Mouse (Mus musculus): ENCODE data around the gene Gpr152.
"Not testable (repeated sequence)": the region's sequence is repeated elsewhere in the genome, so short reads cannot be mapped to it uniquely, and the experiment has no call there.

Gpr152 gene

DNA sequence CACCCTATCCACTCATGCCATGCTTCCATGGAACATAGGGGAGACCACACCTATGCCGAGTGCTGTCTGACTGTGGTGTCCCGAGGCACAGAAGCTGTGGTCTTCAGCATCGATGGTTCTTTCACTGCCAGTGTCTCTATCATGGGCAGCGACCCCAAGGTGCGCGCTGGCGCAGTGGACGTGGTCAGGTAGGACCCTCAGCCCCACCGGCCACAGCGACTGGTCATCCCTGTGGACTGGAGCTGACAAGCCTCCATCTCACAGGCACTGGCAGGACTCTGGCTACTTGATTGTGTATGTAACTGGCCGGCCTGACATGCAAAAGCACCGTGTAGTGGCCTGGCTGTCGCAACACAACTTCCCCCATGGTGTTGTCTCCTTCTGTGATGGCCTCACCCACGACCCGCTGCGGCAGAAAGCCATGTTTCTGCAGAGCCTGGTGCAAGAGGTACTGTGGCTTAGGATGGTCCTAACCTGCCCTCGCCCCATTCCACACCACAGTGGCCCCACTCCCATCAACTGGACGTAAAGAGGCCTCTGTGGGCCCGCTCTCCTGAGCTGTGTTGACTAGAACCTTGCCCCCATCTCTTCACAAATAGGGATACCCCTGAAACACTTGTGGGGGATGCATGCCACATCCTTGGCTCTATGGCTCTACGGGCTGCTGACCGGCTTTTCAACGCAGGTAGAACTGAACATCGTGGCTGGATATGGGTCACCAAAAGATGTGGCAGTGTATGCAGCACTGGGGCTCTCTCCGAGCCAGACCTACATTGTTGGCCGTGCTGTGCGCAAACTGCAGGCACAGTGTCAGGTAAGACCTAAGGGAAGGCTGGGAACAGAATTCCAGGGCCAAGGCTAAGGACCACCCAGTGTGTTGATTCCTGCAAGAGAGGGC, 27.3 kb upstream of the Gpr152 start:
- DNase-seq (ENCODE audit: low read depth, low spot score) = no peak

DNA sequence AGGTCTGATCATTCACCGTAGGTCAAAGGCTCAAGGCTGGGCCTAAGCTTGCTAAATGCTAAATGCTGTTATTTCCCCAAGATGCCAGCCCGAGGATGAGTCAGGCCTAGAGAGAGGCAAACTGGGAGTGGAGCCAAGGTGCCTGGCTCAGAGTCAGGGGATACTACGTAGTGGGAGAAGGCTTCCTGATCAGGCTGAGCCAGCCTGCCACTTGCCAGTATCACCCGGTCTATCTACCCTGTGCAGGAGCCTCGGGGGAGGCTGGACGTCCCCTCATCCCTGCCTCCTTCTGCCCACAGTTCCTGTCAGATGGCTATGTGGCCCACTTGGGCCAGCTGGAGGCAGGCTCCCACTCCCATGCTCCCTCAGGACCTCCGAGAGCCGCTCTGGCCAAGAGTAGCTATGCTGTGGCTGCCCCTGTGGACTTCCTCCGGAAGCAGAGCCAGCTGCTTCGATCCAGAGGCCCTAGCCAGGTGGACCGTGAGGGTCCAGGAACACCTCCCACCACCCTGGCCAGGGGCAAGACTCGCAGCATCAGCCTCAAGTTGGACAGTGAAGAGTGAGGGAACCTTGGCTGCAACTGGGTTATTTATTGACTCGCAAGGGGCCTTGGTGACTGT, 26.3 kb upstream of the Gpr152 start:
- DNase-seq (ENCODE audit: low read depth, low spot score) = peak; percentile 81

- no peak for DNase-seq (ENCODE audit: low read depth, low spot score)
These were observed 25.8 kb upstream of the Gpr152 start for GRCm38 (mm10) chr19:4113806-4114230.

DNA sequence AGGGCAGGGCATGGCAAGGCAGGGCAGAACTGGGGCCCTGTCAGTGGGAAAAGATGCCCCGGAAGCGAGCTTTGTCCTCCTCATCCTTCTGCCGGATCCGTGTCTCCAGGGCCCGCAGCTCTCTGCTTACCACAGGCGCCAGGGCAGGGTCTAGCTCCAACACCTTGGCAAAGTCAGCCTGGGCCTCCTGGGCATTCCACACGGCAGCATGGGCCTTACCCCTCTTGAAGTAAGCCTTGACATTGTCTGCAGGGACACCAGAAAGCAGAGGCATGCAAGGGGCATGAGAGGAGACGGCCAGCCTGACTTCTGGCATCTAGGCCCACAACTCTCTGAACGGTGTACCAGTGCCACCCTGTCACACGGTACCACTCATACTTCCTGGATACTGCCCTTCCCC, 25.0 kb upstream of the Gpr152 start:
- no peak for DNase-seq (ENCODE audit: low read depth, low spot score)

- no peak for DNase-seq (ENCODE audit: low read depth, low spot score)
These were observed 24.4 kb upstream of the Gpr152 start for GRCm38 (mm10) chr19:4115144-4115543.

- DNase-seq (ENCODE audit: low read depth, low spot score) = no peak
These were observed 23.8 kb upstream of the Gpr152 start for GRCm38 (mm10) chr19:4115816-4116215.

- no peak for DNase-seq (ENCODE audit: low read depth, low spot score)
These were observed 22.6 kb upstream of the Gpr152 start for GRCm38 (mm10) chr19:4117006-4117405.

DNA sequence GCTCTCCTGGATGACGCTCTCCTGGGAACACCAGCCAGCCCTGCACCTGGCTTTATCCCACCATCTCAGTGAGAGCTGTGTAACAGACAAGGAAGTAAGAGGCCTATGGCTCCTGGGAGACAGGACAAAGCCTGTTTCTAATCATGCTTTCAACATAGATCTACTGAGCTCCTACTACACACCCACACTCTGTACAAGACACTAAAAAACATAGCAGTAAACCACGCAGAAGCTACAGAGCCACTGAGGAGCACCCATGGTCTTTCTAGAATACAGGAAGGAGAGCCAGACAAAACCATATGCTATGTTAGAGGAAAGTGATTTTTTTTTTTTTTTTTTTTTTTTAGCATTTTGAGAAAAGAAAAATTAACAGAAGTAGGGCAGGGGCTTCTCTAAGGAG, 21.2 kb upstream of the Gpr152 start:
- DNase-seq (ENCODE audit: low read depth, low spot score) = no peak

- no peak for DNase-seq (ENCODE audit: low read depth, low spot score)
These were observed 19.7 kb upstream of the Gpr152 start for GRCm38 (mm10) chr19:4119716-4120487.

DNA sequence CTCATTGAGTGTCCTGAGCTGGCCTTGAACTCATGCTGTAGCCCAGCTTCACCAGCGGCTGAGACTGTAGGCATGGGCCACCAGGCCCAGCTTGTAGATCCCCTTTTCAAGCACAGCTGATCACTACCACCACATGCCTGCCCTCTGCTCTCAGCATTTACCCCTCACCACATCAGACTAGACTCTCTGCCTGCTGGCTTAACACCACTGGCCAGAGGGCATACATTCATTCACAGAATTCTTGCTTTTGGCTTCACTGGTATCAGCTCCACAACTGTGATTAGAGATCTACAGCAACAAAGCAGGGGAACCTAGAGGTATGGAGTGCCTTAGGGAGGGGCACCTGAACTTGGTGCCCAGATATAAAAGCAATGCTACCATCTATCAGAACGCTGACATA, 19.1 kb upstream of the Gpr152 start:
- DNase-seq (ENCODE audit: low read depth, low spot score) = no peak

DNA sequence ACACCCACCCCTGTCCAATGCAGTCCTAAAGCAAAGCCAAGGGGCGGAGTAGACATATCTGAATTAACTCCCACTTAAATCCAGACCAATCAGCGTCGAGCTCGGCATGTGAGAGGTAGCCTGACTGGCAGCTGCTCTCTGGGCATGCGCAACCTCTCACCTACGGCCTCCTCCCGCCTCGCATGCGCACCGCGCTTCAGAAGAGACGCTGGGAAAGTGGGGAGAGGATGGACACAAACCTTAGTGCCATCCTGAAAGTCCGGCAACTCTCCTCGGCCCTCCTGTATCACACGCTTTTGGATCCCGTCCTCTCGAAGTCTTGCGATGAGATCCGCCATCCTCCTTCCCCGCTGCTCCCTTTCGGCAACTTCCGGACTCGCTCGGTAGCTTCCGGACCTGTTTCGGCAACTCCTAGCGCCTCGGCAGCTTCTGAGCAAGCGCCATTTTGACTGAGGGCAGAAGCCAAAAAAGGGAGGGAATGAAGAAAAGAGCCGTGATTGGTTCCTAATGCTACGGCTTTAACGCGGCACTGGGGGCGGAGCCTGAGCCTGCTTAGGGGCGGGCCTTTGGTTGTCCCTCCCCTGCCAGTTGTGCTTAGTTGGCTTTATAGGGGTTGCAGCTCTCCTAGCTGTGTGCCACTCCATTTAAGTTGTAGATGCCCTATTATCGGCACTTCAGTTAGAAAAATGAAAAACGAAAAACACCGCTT, 18.3 kb upstream of the Gpr152 start:
- DNase-seq (ENCODE audit: low read depth, low spot score) = peak; percentile 98

DNA sequence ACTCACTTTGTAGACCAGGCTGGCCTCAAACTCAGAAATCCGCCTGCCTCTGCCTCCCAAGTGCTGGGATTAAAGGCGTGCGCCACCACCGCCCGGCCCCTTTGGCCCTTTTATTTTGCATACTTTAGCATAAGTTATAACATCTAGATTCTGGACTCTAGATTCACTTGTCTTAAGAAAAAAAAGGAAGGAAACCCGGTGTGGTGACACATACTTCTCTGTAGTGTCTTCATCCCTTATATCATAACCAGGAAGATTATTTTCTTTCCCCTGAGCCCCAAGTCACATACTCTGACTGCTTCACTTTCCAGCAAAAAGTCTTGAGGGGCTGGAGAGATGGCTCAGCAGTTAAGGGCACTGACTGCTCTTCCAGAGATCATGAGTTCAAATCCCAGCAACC, 17.7 kb upstream of the Gpr152 start:
- DNase-seq (ENCODE audit: low read depth, low spot score) = not testable (repeated sequence)

DNA sequence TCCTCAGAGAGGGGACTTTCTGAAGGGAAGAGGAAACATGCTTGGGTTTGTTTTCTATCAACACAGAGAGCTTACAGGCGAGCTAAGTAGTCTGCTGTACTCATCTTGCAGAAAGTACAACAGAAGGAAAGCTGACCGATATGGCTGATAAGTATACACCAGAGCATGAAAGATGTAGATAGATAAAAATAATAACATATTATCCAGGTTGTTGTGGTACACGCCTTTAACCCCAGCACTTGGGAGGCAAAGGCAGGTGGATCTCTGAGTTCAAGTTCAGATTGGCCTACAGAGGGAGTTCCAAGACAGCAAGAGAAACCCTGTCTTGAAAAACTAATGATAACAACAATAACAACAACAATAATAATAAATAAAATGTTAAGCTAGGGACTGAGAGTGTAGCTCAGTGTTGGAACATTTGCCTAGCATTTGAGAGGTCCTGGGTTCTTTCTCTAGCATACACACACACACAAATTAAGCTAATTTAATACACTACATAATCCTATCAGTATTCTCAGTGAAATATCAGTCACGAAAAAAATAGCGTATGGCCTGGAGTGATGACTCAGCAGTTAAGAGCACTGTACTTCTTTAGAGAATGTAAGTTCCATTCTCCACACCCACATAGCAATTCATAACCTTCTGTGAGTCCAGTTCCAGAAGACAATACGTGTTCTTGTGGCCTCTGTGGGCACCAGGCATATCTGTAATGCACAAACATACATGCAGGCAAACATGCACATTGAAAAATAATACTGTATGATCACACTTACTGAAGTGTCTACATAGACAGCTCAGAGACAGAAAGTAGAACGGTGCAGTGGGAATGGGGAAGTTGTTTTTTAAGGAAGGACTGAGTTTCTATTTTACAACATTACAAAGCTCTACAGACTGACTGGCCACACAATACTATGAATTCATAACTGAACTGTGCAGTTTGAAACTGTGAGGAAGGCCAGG, 16.9 kb upstream of the Gpr152 start:
- DNase-seq (ENCODE audit: low read depth, low spot score) = no peak

DNA sequence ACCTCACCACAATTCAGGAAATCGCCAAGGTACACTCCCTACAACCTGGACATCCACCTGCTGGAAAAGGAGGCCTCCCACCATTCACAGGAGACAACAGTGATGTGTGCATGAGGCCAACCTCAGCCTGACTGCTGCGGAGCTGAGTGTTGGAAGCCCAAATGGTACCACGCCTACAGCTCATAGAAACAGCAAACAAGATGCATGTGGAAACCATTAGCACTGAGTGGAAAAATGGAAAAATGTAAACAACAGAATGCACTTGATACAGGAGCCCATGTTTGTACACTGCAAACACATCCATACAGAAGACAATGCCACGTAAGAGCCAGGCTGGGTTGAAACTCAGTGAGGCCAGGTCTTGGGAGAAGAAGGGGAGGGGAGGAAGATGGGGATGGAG, 15.2 kb upstream of the Gpr152 start:
- DNase-seq (ENCODE audit: low read depth, low spot score) = no peak

GRCm38 (mm10) chr19:4125268-4125667, 14.3 kb upstream of the Gpr152 start:
- DNase-seq (ENCODE audit: low read depth, low spot score) = not testable (repeated sequence)

DNA sequence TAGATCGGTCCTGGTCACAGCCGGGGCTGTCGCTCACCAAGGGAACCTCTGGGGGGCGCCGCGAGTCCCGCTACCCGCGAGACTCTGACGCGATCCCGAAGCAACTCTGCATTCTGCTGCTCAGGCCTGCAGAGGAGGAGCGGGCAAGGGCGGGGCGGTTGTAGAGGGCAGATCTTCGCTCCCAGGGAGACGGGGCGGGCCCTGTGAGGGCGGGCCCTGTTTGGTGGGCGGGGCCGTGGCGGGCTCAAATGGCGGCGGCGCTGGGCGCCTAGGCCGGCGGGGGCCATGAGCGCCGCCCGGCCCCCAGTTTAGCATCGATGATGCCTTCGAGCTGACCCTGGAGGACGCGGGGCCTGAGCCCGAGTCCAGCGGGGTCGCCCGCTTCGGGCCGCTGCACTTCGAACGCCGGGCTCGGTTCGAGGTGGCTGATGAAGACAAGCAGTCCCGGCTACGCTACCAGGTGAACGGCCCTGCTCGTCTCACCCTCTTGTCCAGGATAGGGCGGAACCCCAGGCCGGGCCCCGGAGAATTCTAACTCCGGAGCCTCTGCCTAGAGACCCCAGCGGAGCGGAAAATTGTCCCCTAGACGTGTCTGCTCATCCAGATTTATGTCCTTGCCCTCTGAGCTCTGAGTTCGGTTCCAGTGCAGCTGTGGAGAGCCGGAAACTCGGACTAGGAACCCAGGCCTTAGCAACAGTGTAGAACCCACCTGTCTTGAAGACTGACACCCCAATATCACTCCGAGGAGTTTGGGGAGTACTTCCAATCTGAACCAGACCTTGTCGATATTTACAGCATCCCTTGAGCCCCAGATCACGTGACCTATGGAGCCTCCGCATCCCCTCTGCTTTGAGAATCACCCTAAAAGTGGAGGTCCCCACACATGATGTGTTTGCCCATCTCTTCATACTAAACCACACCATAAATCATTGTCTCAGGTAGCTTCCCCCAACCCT, 13.6 kb upstream of the Gpr152 start, which contains the start of gene Aip:
Gene Aip (minus strand): TSS at position 118 of the 956 bp plus-strand sequence.
- DNase-seq (ENCODE audit: low read depth, low spot score) = peak; percentile 97

- no peak for DNase-seq (ENCODE audit: low read depth, low spot score)
These were observed 12.7 kb upstream of the Gpr152 start for GRCm38 (mm10) chr19:4126759-4127495.

DNA sequence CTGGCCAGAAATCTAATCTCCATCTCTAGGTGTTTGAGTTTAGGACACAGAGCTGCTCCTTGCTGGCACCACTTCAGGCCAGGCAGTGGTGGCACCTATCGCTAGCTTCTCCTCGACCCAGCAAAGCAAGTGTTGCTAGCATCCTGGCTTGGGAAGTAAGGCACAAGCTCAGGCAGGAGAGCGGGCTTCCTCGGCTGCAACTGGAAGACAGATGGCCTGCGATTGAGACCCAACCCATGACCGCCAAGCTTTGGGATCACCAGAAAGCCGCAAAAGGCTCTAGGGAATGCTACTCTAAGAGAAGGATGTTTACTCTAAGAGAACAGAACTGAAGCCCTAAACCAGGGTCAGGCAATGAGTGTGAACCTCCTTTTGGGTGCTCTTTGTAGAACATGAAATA, 10.1 kb upstream of the Gpr152 start:
- no peak for DNase-seq (ENCODE audit: low read depth, low spot score)

- DNase-seq (ENCODE audit: low read depth, low spot score) = no peak
These were observed 9.5 kb upstream of the Gpr152 start for GRCm38 (mm10) chr19:4130106-4130505.

All from skeletal muscle tissue, adult 2 months (tissue).